Mouse (Mus musculus) heart, adult 2 months (tissue): ENCODE results near the gene Snrpa. TPM values are rescaled to one million over a fixed set of nuclear protein-coding genes. Genes with fewer than 3 reads are reported as not detected.

Experiments
- DNase-seq, 2 experiments: peaks; one replicate each; pipeline ENCODE4 v3.0.0; 2021
- H3K27ac ChIP-seq: fragments of 200-600 bp; 2 replicates; pipeline ENCODE4 v1.8.1; 2022
- H3K27me3 ChIP-seq: fragments of 200-500 bp; 2 replicates; pipeline ENCODE4 v1.6.1; 2012; ENCODE audit warnings: mild to moderate bottlenecking, low read length, inconsistent platforms, mixed read lengths; ENCODE audit not compliant: control insufficient read depth, insufficient read depth
- H3K36me3 ChIP-seq: fragments of 200-500 bp; 2 replicates; pipeline ENCODE4 v1.6.1; 2012; ENCODE audit warnings: low read length, inconsistent platforms; ENCODE audit not compliant: control insufficient read depth, insufficient read depth
- H3K4me1 ChIP-seq: fragments of 200-500 bp; 2 replicates; pipeline ENCODE4 v1.6.1; 2011; ENCODE audit warnings: low read length; ENCODE audit not compliant: control insufficient read depth, insufficient read depth
- H3K4me3 ChIP-seq: fragments of 200-600 bp; 2 replicates; pipeline ENCODE4 v1.8.1; 2022
- H3K79me2 ChIP-seq: fragments of 200-500 bp; replicated peaks from 2 replicates; pipeline ENCODE4 v1.6.1; 2012; ENCODE audit warnings: mild to moderate bottlenecking, inconsistent platforms, low read length, moderate library complexity, mixed read lengths; ENCODE audit not compliant: control insufficient read depth, insufficient read depth
- H3K9ac ChIP-seq: fragments of 200-500 bp; 2 replicates; pipeline ENCODE4 v1.6.1; 2012; ENCODE audit warnings: low read depth, mild to moderate bottlenecking, control low read depth, inconsistent platforms, low read length, mixed read lengths
- CTCF ChIP-seq: fragments of 200-600 bp; IDR thresholded peaks from 2 replicates; pipeline ENCODE4 v1.8.1; 2022; ENCODE audit warnings: antibody characterized with exemption, mild to moderate bottlenecking, moderate library complexity
- EP300 ChIP-seq: fragments of 200-500 bp; IDR thresholded peaks from 2 replicates; pipeline ENCODE4 v1.6.1; 2011; ENCODE audit warnings: low read depth, low read length, control low read depth; ENCODE audit not compliant: insufficient read depth
- POLR2A ChIP-seq: fragments of 200-500 bp; IDR thresholded peaks from 2 replicates; pipeline ENCODE4 v1.6.1; 2011; ENCODE audit warnings: mild to moderate bottlenecking, low read depth, low read length, control low read depth; ENCODE audit not compliant: insufficient read depth
- WGBS: fragments of 180-500 bp; shearing (Covaris S2); methylation state at CpG from one replicate; pipeline ENCODE4 v1.1.7; 2018; 5-methylcytosine and 5-hydroxymethylcytosine counted together
- intact Hi-C: fragments of 180-260 bp; cut with DNase I; formaldehyde crosslinking; loops from one replicate; pipeline ENCODE4 v1.15.1; 2025
- polyA plus RNA-seq: library from polyadenylated mRNA; depleted of rRNA; stranded (reverse); fragments of >200 nt; gene quantifications from 2 replicates; pipeline ENCODE4 v1.2.3, GENCODE M21; 2012
- total RNA-seq, 2 experiments: library from RNA; stranded (reverse); gene quantifications; 2 replicates each; pipeline ENCODE4 v1.2.3; 2021

Snrpa gene
- total and polyA plus RNA-seq, 3 experiments: 40.6 to 87.1 (median 41.3) TPM

DNA sequence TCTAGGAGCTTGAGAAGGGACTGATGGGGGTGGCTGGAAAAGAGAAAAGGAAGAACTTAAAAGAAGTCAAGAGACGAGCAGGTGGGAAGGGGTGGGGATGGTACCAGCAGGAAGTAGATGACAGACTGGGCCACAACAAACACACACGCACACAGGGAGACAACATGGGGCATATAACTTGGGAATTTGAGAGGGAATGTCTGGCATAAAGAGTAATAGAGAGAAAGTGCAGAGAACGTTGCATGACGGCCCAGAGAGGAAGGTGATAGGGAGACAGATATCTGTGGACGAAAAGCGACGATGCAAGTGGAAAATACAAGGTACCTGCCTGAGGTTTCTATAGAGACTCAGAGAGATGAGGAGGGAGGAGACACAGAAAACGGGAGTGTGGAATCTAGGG, 30.4 kb downstream of the Snrpa start:
- Histone ChIP-seq H3K27ac (peak overlapping the region; percentile 95), H3K9ac (peak overlapping the region; percentile 81), H3K4me3 (peak overlapping the region; percentile 72), H3K36me3 (peaks cover 4% of the 10 kb centered on the region; the same call in 1 of the 2 replicates), H3K27me3 (no peaks in the 10 kb centered on the region), H3K4me1 (peaks cover 32% of the 10 kb centered on the region), H3K79me2 (peaks cover 8% of the 10 kb centered on the region)
- 4% methylated on average over 8 of the region's 8 CpGs for WGBS
- intact Hi-C loops: loop anchor here (2.0 to 10.0 kb wide), 2 partner anchors 29 to 309 kb away; partner anchors contain the start of genes BC024978 and Sertad3
- TF ChIP-seq EP300 (no peak), CTCF (no peak), POLR2A (no peak; the same call in 1 of the 2 replicates)
- DNase-seq: no peak

- H3K4me3 ChIP-seq: peak overlapping the region; percentile 72
- peak overlapping the region; percentile 64 for H3K9ac ChIP-seq
- intact Hi-C loops: loop anchor here (10.0 kb wide), 1 partner anchor 310 kb away; the partner anchor contains the start of gene Sertad3
- TF ChIP-seq POLR2A: no peak
- no peak for TF ChIP-seq CTCF
- no peak for TF ChIP-seq EP300
- peak overlapping the region; percentile 95 for H3K27ac ChIP-seq
- H3K36me3 ChIP-seq: peaks cover 7% of the 10 kb centered on the region; the same call in 1 of the 2 replicates
- DNase-seq: peak; percentile 49 to 55
- H3K4me1 ChIP-seq: peaks cover 35% of the 10 kb centered on the region
- H3K79me2 ChIP-seq: peaks cover 8% of the 10 kb centered on the region
- no peaks in the 10 kb centered on the region for H3K27me3 ChIP-seq
- 60% methylated on average over 23 of the region's 23 CpGs for WGBS
These were observed 30.9 kb downstream of the Snrpa start for GRCm38 (mm10) chr7:27165007-27165655.

GRCm38 (mm10) chr7:27164112-27164947, 31.7 kb downstream of the Snrpa start:
- WGBS: 79% methylated on average over 33 of the region's 33 CpGs
- intact Hi-C loops: loop anchor here (5.0 to 10.0 kb wide), 2 partner anchors 163 to 310 kb away; partner anchors contain the start of gene Sertad3
- H3K27me3 ChIP-seq: no peaks in the 10 kb centered on the region
- peak overlapping the region; percentile 64; the same call in 1 of the 2 replicates for H3K9ac ChIP-seq
- TF ChIP-seq EP300 (no peak), CTCF (no peak), POLR2A (no peak)
- H3K4me1 ChIP-seq: peaks cover 37% of the 10 kb centered on the region
- peak overlapping the region; percentile 6; the same call in 1 of the 2 replicates for H3K4me3 ChIP-seq
- peaks cover 8% of the 10 kb centered on the region for H3K79me2 ChIP-seq
- DNase-seq: peak in 1 of 2 experiments; percentile 32
- H3K27ac ChIP-seq: no peak overlapping the region; the same call in 1 of the 2 replicates
- peaks cover 7% of the 10 kb centered on the region; the same call in 1 of the 2 replicates for H3K36me3 ChIP-seq

DNA sequence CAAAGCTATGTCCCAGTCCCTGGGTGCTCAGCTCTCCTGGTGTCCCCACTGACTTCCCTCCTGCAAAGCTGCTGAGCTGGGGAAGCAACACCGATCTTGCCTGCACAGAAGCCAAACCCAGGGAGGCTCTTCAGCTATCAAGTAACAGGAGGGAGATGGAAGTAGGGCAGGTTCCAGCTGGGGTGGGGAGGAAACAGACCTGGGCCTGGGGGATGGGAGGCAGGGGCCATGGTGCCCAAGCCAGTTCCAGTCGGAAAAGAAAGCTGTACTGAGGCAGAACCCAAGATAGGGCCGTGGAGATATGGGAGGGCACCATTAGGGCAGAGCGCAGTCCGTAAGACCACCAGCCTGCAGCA, 32.6 kb downstream of the Snrpa start:
- H3K27ac ChIP-seq: peak overlapping the region; percentile 15; the same call in 1 of the 2 replicates
- H3K4me3 ChIP-seq: no peak overlapping the region; the same call in 1 of the 2 replicates
- peaks cover 37% of the 10 kb centered on the region for H3K4me1 ChIP-seq
- peaks cover 7% of the 10 kb centered on the region; the same call in 1 of the 2 replicates for H3K36me3 ChIP-seq
- H3K9ac ChIP-seq: no peak overlapping the region; the same call in 1 of the 2 replicates
- intact Hi-C loops: loop anchor here (5.0 to 10.0 kb wide), 2 partner anchors 164 to 311 kb away; partner anchors contain the start of gene Sertad3
- H3K79me2 ChIP-seq: peaks cover 8% of the 10 kb centered on the region
- no peak for DNase-seq
- H3K27me3 ChIP-seq: no peaks in the 10 kb centered on the region
- WGBS: 48% methylated on average over 5 of the region's 5 CpGs
- no peak for TF ChIP-seq CTCF

DNA sequence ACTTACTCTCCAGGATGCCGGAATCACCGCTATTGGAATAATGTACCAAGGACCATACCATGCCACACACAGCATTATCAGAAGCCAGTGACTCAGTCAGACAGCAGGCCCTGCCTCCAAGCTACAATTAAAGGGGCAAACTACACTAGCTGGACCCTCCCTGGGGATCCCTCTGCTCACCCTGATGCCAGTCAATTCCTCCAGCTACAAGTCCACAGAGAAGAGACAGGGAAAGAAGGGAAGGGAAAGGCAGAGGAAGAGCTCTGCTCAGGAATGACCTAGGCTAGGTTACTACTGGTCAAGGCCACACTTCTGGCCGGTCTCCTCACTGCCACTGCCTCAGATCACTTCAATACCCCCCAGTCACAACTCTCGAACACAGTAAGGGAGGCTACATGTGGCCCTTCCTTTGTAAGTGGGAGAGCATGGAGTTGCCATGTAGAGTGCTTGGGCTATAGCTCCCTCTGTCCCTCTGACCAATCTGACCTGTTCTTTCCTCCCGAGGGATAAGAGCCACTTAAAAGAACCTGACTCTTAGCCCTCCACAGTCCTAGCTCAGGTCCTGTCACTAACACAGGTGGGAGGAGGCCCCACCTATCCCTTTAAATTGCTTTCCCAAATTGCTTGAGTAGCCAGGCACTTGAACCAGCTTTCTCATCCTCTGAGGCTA, 33.2 kb downstream of the Snrpa start:
- intact Hi-C loops: loop anchor here (5.0 to 10.0 kb wide), 2 partner anchors 164 to 312 kb away; partner anchors contain the start of gene Sertad3
- Histone ChIP-seq H3K4me1 (peaks cover 37% of the 10 kb centered on the region), H3K27ac (no peak overlapping the region; the same call in 1 of the 2 replicates), H3K36me3 (peaks cover 7% of the 10 kb centered on the region; the same call in 1 of the 2 replicates), H3K4me3 (no peak overlapping the region), H3K9ac (peak overlapping the region; percentile 4; the same call in 1 of the 2 replicates), H3K79me2 (peaks cover 8% of the 10 kb centered on the region), H3K27me3 (no peaks in the 10 kb centered on the region)
- DNase-seq: no peak
- 59% methylated on average over 5 of the region's 5 CpGs for WGBS
- TF ChIP-seq EP300 (no peak), POLR2A (no peak), CTCF (no peak)
